12 mouse cellular contexts compared by ENCODE assay signal in the genomic region with DNA sequence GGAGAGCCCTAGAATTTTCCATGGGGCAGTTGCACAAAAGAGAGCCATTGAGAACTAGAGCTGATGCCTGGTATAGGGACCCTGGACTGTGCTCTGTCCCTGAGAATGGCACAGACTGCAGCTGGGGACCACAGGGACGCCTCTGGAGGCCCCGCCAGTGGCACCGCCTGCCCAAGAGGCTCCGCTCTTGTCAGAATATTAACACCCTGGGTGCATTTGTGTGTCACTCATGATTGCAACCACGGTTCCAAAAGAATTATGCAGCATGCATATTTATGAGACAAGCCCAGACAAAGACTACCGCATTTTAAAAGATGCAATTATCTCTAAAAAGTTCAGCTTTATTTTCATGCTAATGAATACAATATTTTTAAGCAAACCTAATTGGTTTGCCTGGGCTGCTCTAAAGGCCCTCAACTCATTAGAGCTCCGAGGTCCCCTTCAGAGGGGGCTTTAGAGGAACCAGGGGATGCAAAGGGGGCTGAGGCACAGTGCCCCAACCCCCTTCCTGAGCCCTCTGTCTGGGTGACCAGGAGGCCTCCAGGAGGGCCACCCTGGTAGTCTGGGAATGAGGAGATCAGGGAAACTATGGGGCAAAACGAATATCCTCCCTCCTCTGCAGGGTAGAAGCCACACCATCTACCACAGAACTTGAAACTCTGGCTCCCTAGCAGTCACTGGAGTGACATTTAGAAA. TPM values are rescaled to one million over a fixed set of nuclear protein-coding genes. Genes with fewer than 3 reads are reported as not detected.
DNase-seq lines count a peak whose midpoint lies in the region; ATAC-seq and TF ChIP-seq lines count a peak whose summit lies in the region.
"Had no signal": no experiment of that assay in that cellular context is flagged by ENCODE, and none has a peak within 500 bp of the region (broad histone marks: within the 10 kb centered on the region; RNA-seq: fewer than 3 reads in every experiment).

No protein-coding gene starts in this region.

- ATAC-seq in frontal cortex, adult (ENCODE audit: low TSS enrichment), result peak; percentile 38; the same call in 1 of the 2 replicates
- ATAC-seq in hindbrain, embryonic 16.5 days, result peak; percentile 75
- peak; percentile 85 for ATAC-seq in neural tube, embryonic 13.5 days (ENCODE audit: low read depth)
- ATAC-seq: activated CD4-positive, CD25-positive, alpha-beta regulatory T cell, adult 4 months had no signal

- no peak for TF ChIP-seq POLR2A in cerebellum, adult 2 months (IDR thresholded peaks at IDR 0.05; ENCODE audit: borderline replicate concordance, insufficient read depth, low read length)

- no peak overlapping the region; the same call in 1 of the 2 replicates for H3K9ac ChIP-seq in hindbrain, embryonic 16.5 days (ENCODE audit: low read depth, low read length)
- no peak overlapping the region for H3K9ac ChIP-seq in neural tube, embryonic 13.5 days

- H3K4me1 ChIP-seq in forebrain, embryonic 10.5 days, result peaks cover 61% of the 10 kb centered on the region
- peaks cover 16% of the 10 kb centered on the region for H3K4me1 ChIP-seq in hindbrain, embryonic 16.5 days (ENCODE audit: control insufficient read depth, insufficient read depth, low read depth, low read length)
- H3K4me1 ChIP-seq in neural tube, embryonic 13.5 days (replicated peaks), result peaks cover 56% of the 10 kb centered on the region
- H3K4me1 ChIP-seq in cerebellum, adult 2 months (ENCODE audit: control insufficient read depth, insufficient read depth, low read length), result no peaks in the 10 kb centered on the region

- peaks cover 14% of the 10 kb centered on the region; the same call in 1 of the 2 replicates for H3K9me3 ChIP-seq in forebrain, embryonic 10.5 days
- H3K9me3 ChIP-seq in hindbrain, embryonic 16.5 days (ENCODE audit: control insufficient read depth, low read length), result no peaks in the 10 kb centered on the region
- no peaks in the 10 kb centered on the region for H3K9me3 ChIP-seq in neural tube, embryonic 13.5 days

- peak overlapping the region; percentile 87 for H3K27ac ChIP-seq in forebrain, embryonic 10.5 days
- peak overlapping the region; percentile 49 for H3K27ac ChIP-seq in hindbrain, embryonic 16.5 days (ENCODE audit: low read depth, low read length)
- H3K27ac ChIP-seq in neural tube, embryonic 13.5 days (replicated peaks), result peak overlapping the region; percentile 64
- H3K27ac ChIP-seq in cerebellum, adult 2 months (ENCODE audit: insufficient read depth, low read length), result no peak overlapping the region

- H3K4me2 ChIP-seq in hindbrain, embryonic 16.5 days (ENCODE audit: low read length), result no peak overlapping the region
- no peak overlapping the region for H3K4me2 ChIP-seq in neural tube, embryonic 13.5 days

- no peak for DNase-seq in frontal cortex, postnatal 10 days (ENCODE audit: low spot score in 2 of 2)
- peak; percentile 70 for DNase-seq in forebrain, embryonic 10.5 days (ENCODE audit: extremely low spot score, low spot score)
- DNase-seq in MN1 (ENCODE audit: low spot score), result no peak
- DNase-seq in heart, adult 8-10 months (ENCODE audit: low spot score), result no peak
- DNase-seq in cerebellum, adult 2 months, result no peak
- DNase-seq: kidney, postnatal 14 days; lung, adult 18-20 months; right cerebral cortex, postnatal 25 days had no signal

- TF ChIP-seq CTCF in cerebellum, adult 2 months (IDR thresholded peaks at IDR 0.05; ENCODE audit: borderline replicate concordance, insufficient read depth, low read depth, low read length), result no peak

- peaks cover 59% of the 10 kb centered on the region for H3K27me3 ChIP-seq in forebrain, embryonic 10.5 days (ENCODE audit: poor library complexity, severe bottlenecking)
- 0 out of 2 replicates have a peak, but pooled peaks cover 2% of the 10 kb centered on the region for H3K27me3 ChIP-seq in hindbrain, embryonic 16.5 days (replicated peaks; ENCODE audit: control insufficient read depth, insufficient read depth, low read length)
- H3K27me3 ChIP-seq in neural tube, embryonic 13.5 days, result 0 out of 2 replicates have a peak, but pooled peaks cover 7% of the 10 kb centered on the region
- H3K27me3 ChIP-seq in cerebellum, adult 2 months (ENCODE audit: control insufficient read depth, insufficient read depth, low read length), result no peaks in the 10 kb centered on the region

- 33% methylated on average over 8 of the region's 8 CpGs for WGBS in forebrain, embryonic 10.5 days
- WGBS in hindbrain, embryonic 16.5 days, result 16% methylated on average over 8 of the region's 8 CpGs
- WGBS in neural tube, embryonic 13.5 days, result 15% methylated on average over 8 of the region's 8 CpGs
- 72% methylated on average over 8 of the region's 8 CpGs for WGBS in cerebellum, adult 2 months

- no peaks in the 10 kb centered on the region for H3K36me3 ChIP-seq in forebrain, embryonic 10.5 days (replicated peaks)
- no peaks in the 10 kb centered on the region for H3K36me3 ChIP-seq in hindbrain, embryonic 16.5 days (ENCODE audit: control insufficient read depth, insufficient read depth, low read length)
- H3K36me3 ChIP-seq in neural tube, embryonic 13.5 days, result no peaks in the 10 kb centered on the region

- peak overlapping the region; percentile 18; the same call in 1 of the 2 replicates for H3K4me3 ChIP-seq in forebrain, embryonic 10.5 days
- no peak overlapping the region for H3K4me3 ChIP-seq in hindbrain, embryonic 16.5 days (ENCODE audit: low read length)
- H3K4me3 ChIP-seq in neural tube, embryonic 13.5 days, result no peak overlapping the region
- H3K4me3 ChIP-seq in cerebellum, adult 2 months (replicated peaks; ENCODE audit: insufficient read depth, low read depth, low read length), result no peak overlapping the region

RNA-seq across cellular contexts. Expression of gene Rplp1, which starts 41.9 kb away (rescaled TPM):
- polyA plus RNA-seq in forebrain, embryonic 10.5 days (2016; fragmentation: Nextera tagmentation; extraction: Ambion mirVana), result 1,247 and 1,263 TPM in 2 replicates
- polyA plus RNA-seq in hindbrain, embryonic 16.5 days (2015; fragmentation: Nextera tagmentation; extraction: Ambion mirVana), result 902 and 928 TPM in 2 replicates
- 975 and 981 TPM in 2 replicates for polyA plus RNA-seq in neural tube, embryonic 13.5 days (2015; fragmentation: Nextera tagmentation; extraction: Ambion mirVana)
- total RNA-seq in heart, adult 8-10 months (2022), result 1,000 to 10,000 TPM; 1,398 to 1,706 (median 1,515) TPM
- polyA plus RNA-seq in cerebellum, adult 2 months (2012; rRNA removed), result 2,556 and 2,566 TPM in 2 replicates
